Mouse (Mus musculus) urinary bladder, postnatal 0 days (tissue): ENCODE data around the gene Rhou. TPM values are rescaled to one million over a fixed set of nuclear protein-coding genes. Genes with fewer than 3 reads are reported as not detected.

Experiments
- polyA plus RNA-seq: library from polyadenylated mRNA; unstranded; fragments of >200 nt; fragmentation: Nextera tagmentation; extraction: Ambion mirVana; gene quantifications from 2 replicates; pipeline ENCODE4 v1.2.1, GENCODE M21; 2015

Rhou gene
- polyA plus RNA-seq: 4.6 and 5.0 TPM in 2 replicates

GRCm38 (mm10) chr8:123653308-123653993, at the start of gene Rhou:
Rhou (plus strand) TSS chr8:123653929.

Other genes starting within 250 kb of the Rhou start
- not detected in 2 replicates for gene Mc1r, start 246.8 kb upstream of the Rhou start, polyA plus RNA-seq
- gene Tubb3, start 242.5 kb upstream of the Rhou start, polyA plus RNA-seq: 1.2 and 1.3 TPM in 2 replicates
- gene Def8, start 230.4 kb upstream of the Rhou start, polyA plus RNA-seq: 23.4 and 27.8 TPM in 2 replicates
- gene Afg3l1, start 176.0 kb upstream of the Rhou start, polyA plus RNA-seq: 33.6 and 34.4 TPM in 2 replicates
- gene Dbndd1, start 138.5 kb upstream of the Rhou start, polyA plus RNA-seq: 0.29 and 0.33 TPM in 2 replicates
- gene Gas8, start 135.1 kb upstream of the Rhou start, polyA plus RNA-seq: 12.2 and 14.0 TPM in 2 replicates
- gene Rab4a, start 152.1 kb downstream of the Rhou start, polyA plus RNA-seq: 54.4 and 56.0 TPM in 2 replicates
- gene Ccsap, start 206.3 kb downstream of the Rhou start, polyA plus RNA-seq: 2.7 and 3.4 TPM in 2 replicates
- 7,704 and 8,329 TPM in 2 replicates for gene Acta1, start 240.8 kb downstream of the Rhou start, polyA plus RNA-seq